Comparison of ENCODE assay signal across 9 mouse cellular contexts in genomic region chr8:64597042-64597970, GRCm38 (mm10).
DNase-seq lines count a peak whose midpoint lies in the region; ATAC-seq and TF ChIP-seq lines count a peak whose summit lies in the region.
"Had no signal": no experiment of that assay in that cellular context is flagged by ENCODE, and none has a peak within 500 bp of the region (broad histone marks: within the 10 kb centered on the region; RNA-seq: fewer than 3 reads in every experiment).

No protein-coding gene starts in this region.

- ATAC-seq in common myeloid progenitor, adult 5-6 weeks (replicated peaks; ENCODE audit: low read depth, poor library complexity, severe bottlenecking), result peak; percentile 89
- ATAC-seq in kidney, embryonic 15.5 days (replicated peaks; ENCODE audit: low FRiP score), result peak; percentile 73; the same call in 1 of the 2 replicates
- ATAC-seq in neural tube, embryonic 11.5 days (ENCODE audit: insufficient read depth, low FRiP score, low TSS enrichment), result peak; percentile 80; the same call in 1 of the 2 replicates

- no peaks in the 10 kb centered on the region for H3K27me3 ChIP-seq in kidney, embryonic 15.5 days
- no peaks in the 10 kb centered on the region for H3K27me3 ChIP-seq in liver, adult 2 months (ENCODE audit: control insufficient read depth, insufficient read depth, low read length)
- no peaks in the 10 kb centered on the region for H3K27me3 ChIP-seq in neural tube, embryonic 11.5 days (ENCODE audit: control insufficient read depth, insufficient read depth, low read length)
- H3K27me3 ChIP-seq: embryonic facial prominence, embryonic 15.5 days had no signal

- H3K4me1 ChIP-seq in kidney, embryonic 15.5 days, result no peaks in the 10 kb centered on the region
- no peaks in the 10 kb centered on the region for H3K4me1 ChIP-seq in liver, adult 2 months (ENCODE audit: control insufficient read depth, insufficient read depth, low read length)
- no peaks in the 10 kb centered on the region for H3K4me1 ChIP-seq in neural tube, embryonic 11.5 days (ENCODE audit: control insufficient read depth, insufficient read depth, low read length)
- H3K4me1 ChIP-seq: embryonic facial prominence, embryonic 15.5 days had no signal

- H3K9ac ChIP-seq in kidney, embryonic 15.5 days, result no peak overlapping the region
- H3K9ac ChIP-seq in liver, adult 2 months (ENCODE audit: low read depth, low read length), result no peak overlapping the region
- no peak overlapping the region for H3K9ac ChIP-seq in neural tube, embryonic 11.5 days (ENCODE audit: low read length)
- H3K9ac ChIP-seq: embryonic facial prominence, embryonic 15.5 days had no signal

- H3K9me3 ChIP-seq in kidney, embryonic 15.5 days (replicated peaks), result no peaks in the 10 kb centered on the region
- no peaks in the 10 kb centered on the region for H3K9me3 ChIP-seq in neural tube, embryonic 11.5 days (ENCODE audit: control insufficient read depth, low read length)
- H3K9me3 ChIP-seq: embryonic facial prominence, embryonic 15.5 days had no signal

- H3K4me2 ChIP-seq in kidney, embryonic 15.5 days, result no peak overlapping the region
- H3K4me2 ChIP-seq in neural tube, embryonic 11.5 days (ENCODE audit: low read depth), result no peak overlapping the region
- H3K4me2 ChIP-seq: embryonic facial prominence, embryonic 15.5 days had no signal

- WGBS in kidney, embryonic 15.5 days, result 43% methylated on average over 21 of the region's 21 CpGs
- 31% methylated on average over 21 of the region's 21 CpGs for WGBS in liver, adult 2 months
- WGBS in neural tube, embryonic 11.5 days, result 41% methylated on average over 21 of the region's 21 CpGs

- H3K79me2 ChIP-seq in liver, adult 2 months (ENCODE audit: control insufficient read depth, insufficient read depth, low read length), result no peaks in the 10 kb centered on the region

- TF ChIP-seq POLR2A in liver, adult 2 months (IDR thresholded peaks at IDR 0.05; ENCODE audit: extremely low read depth, insufficient read depth, low read length), result no peak

- H3K4me3 ChIP-seq in kidney, embryonic 15.5 days (replicated peaks), result no peak overlapping the region
- H3K4me3 ChIP-seq in liver, adult 2 months (ENCODE audit: insufficient read depth, low read depth, low read length), result no peak overlapping the region
- no peak overlapping the region for H3K4me3 ChIP-seq in neural tube, embryonic 11.5 days (ENCODE audit: low read depth, low read length)
- H3K4me3 ChIP-seq: embryonic facial prominence, embryonic 15.5 days had no signal

- H3K36me3 ChIP-seq in kidney, embryonic 15.5 days, result no peaks in the 10 kb centered on the region
- no peaks in the 10 kb centered on the region for H3K36me3 ChIP-seq in liver, adult 2 months (ENCODE audit: control insufficient read depth, insufficient read depth, low read length)
- no peaks in the 10 kb centered on the region for H3K36me3 ChIP-seq in neural tube, embryonic 11.5 days (ENCODE audit: control insufficient read depth, insufficient read depth, low read length)
- H3K36me3 ChIP-seq: embryonic facial prominence, embryonic 15.5 days had no signal

- peak; percentile 88 for TF ChIP-seq CTCF in liver, adult 2 months (IDR thresholded peaks at IDR 0.05; ENCODE audit: low read depth, low read length)

- no peak overlapping the region for H3K27ac ChIP-seq in kidney, embryonic 15.5 days
- no peak overlapping the region for H3K27ac ChIP-seq in liver, adult 2 months (replicated peaks; ENCODE audit: insufficient read depth, low read depth, low read length)
- H3K27ac ChIP-seq in neural tube, embryonic 11.5 days (ENCODE audit: low read depth, low read length), result no peak overlapping the region
- H3K27ac ChIP-seq: embryonic facial prominence, embryonic 15.5 days had no signal

- DNase-seq in 416B (ENCODE audit: low read depth), result peak; percentile 59
- peak; percentile 58 for DNase-seq in WW6 (ENCODE audit: low read depth, low spot score)
- DNase-seq in gastrocnemius, postnatal 25 days, result peak; percentile 32
- peak; percentile 18 for DNase-seq in liver, adult 2 months (ENCODE audit: extremely low read depth, low read depth, low spot score)
- DNase-seq in neural tube, embryonic 11.5 days (ENCODE audit: low spot score), result peak; percentile 74
- DNase-seq in thymus, postnatal 14 days, result peak; percentile 62

Comparison
In these comparisons a context has a peak if more than half of its experiments do, and no peak if none do; other contexts are left out.
1. DNase-seq: peak in every context shown above with its lines; median percentile 74 in neural tube, embryonic 11.5 days; 62 in thymus, postnatal 14 days; 59 in 416B; 58 in WW6; 32 in gastrocnemius, postnatal 25 days; 18 in liver, adult 2 months.